Mouse (Mus musculus) intestine, postnatal 0 days (tissue): ENCODE results near the gene Cdca4. TPM values are rescaled to one million over a fixed set of nuclear protein-coding genes. Genes with fewer than 3 reads are reported as not detected.

Experiments
- ATAC-seq: fragments of 200-750 bp; cut with Nextera tagmentation; 2 replicates; pipeline ENCODE4 v1.8.0; 2017; ENCODE audit warnings: mild to moderate bottlenecking, moderate TSS enrichment, moderate library complexity
- H3K27ac ChIP-seq: fragments of 300-500 bp; sonication (generic); 2 replicates; pipeline ENCODE4 v1.5.1; 2014; ENCODE audit warnings: mild to moderate bottlenecking, low read depth, low read length, moderate library complexity
- H3K27me3 ChIP-seq: fragments of 300-500 bp; sonication (generic); replicated peaks from 2 replicates; pipeline ENCODE4 v1.6.1; 2014; ENCODE audit warnings: low read length, mixed read lengths; ENCODE audit not compliant: control insufficient read depth, insufficient read depth
- H3K36me3 ChIP-seq: fragments of 300-500 bp; sonication (generic); 2 replicates; pipeline ENCODE4 v1.6.1; 2014; ENCODE audit warnings: mild to moderate bottlenecking, moderate library complexity; ENCODE audit not compliant: control insufficient read depth, insufficient read depth
- H3K4me1 ChIP-seq: fragments of 300-500 bp; sonication (generic); replicated peaks from 2 replicates; pipeline ENCODE4 v1.6.1; 2014; ENCODE audit warnings: antibody characterized with exemption, low read length, mixed read lengths; ENCODE audit not compliant: control insufficient read depth, insufficient read depth
- H3K4me2 ChIP-seq: fragments of 300-500 bp; sonication (generic); replicated peaks from 2 replicates; pipeline ENCODE4 v1.6.1; 2014; ENCODE audit warnings: low read depth, mild to moderate bottlenecking, moderate library complexity
- H3K4me3 ChIP-seq: fragments of 300-500 bp; sonication (generic); 2 replicates; pipeline ENCODE4 v1.5.1; 2014; ENCODE audit warnings: low read depth, low read length
- H3K9ac ChIP-seq: fragments of 300-500 bp; sonication (generic); 2 replicates; pipeline ENCODE4 v1.6.1; 2014; ENCODE audit warnings: mild to moderate bottlenecking, low read depth, low read length
- H3K9me3 ChIP-seq: fragments of 300-500 bp; sonication (generic); 2 replicates; pipeline ENCODE4 v1.6.1; 2016; ENCODE audit warnings: mixed run types; ENCODE audit not compliant: control insufficient read depth
- CTCF ChIP-seq: sonication (generic); IDR thresholded peaks from 2 replicates; pipeline ENCODE4 v1.5.1; 2016; ENCODE audit warnings: low read depth, mild to moderate bottlenecking, control low read depth, antibody characterized with exemption, moderate library complexity
- WGBS: fragments of 180-500 bp; shearing (Covaris S2); extraction: QIAGEN DNeasy Blood & Tissue Kit; methylation state at CpG from one replicate; pipeline ENCODE4 v1.1.7; 2014; 5-methylcytosine and 5-hydroxymethylcytosine counted together
- polyA plus RNA-seq: library from polyadenylated mRNA; unstranded; fragments of >200 nt; fragmentation: Nextera tagmentation; extraction: Ambion mirVana; gene quantifications from 2 replicates; pipeline ENCODE4 v1.2.1, GENCODE M21; 2015

Cdca4 gene
- polyA plus RNA-seq, 1 experiment from 2014 or later, result 22.6 TPM

GRCm38 (mm10) chr12:112798716-112799115, 30.5 kb downstream of the Cdca4 start:
- 0 out of 2 replicates have a peak, but pooled peaks cover 5% of the 10 kb centered on the region for H3K4me1 ChIP-seq
- no peak overlapping the region for H3K9ac ChIP-seq
- H3K27me3 ChIP-seq, result peaks cover 17% of the 10 kb centered on the region
- no peak overlapping the region for H3K4me3 ChIP-seq
- H3K9me3 ChIP-seq, result no peaks in the 10 kb centered on the region
- H3K4me2 ChIP-seq, result no peak overlapping the region
- 60% methylated on average over 5 of the region's 5 CpGs for WGBS
- TF ChIP-seq CTCF, result no peak
- no peak overlapping the region for H3K27ac ChIP-seq
- no peak for ATAC-seq
- no peaks in the 10 kb centered on the region for H3K36me3 ChIP-seq

GRCm38 (mm10) chr12:112798332-112798681, 30.9 kb downstream of the Cdca4 start:
- 0 out of 2 replicates have a peak, but pooled peaks cover 5% of the 10 kb centered on the region for H3K4me1 ChIP-seq
- no peak overlapping the region for H3K9ac ChIP-seq
- peaks cover 17% of the 10 kb centered on the region for H3K27me3 ChIP-seq
- 23% methylated on average over 5 of the region's 5 CpGs for WGBS
- no peak for TF ChIP-seq CTCF
- ATAC-seq, result no peak
- no peaks in the 10 kb centered on the region for H3K9me3 ChIP-seq
- no peak overlapping the region for H3K27ac ChIP-seq
- no peaks in the 10 kb centered on the region for H3K36me3 ChIP-seq
- H3K4me2 ChIP-seq, result no peak overlapping the region
- H3K4me3 ChIP-seq, result no peak overlapping the region

DNA sequence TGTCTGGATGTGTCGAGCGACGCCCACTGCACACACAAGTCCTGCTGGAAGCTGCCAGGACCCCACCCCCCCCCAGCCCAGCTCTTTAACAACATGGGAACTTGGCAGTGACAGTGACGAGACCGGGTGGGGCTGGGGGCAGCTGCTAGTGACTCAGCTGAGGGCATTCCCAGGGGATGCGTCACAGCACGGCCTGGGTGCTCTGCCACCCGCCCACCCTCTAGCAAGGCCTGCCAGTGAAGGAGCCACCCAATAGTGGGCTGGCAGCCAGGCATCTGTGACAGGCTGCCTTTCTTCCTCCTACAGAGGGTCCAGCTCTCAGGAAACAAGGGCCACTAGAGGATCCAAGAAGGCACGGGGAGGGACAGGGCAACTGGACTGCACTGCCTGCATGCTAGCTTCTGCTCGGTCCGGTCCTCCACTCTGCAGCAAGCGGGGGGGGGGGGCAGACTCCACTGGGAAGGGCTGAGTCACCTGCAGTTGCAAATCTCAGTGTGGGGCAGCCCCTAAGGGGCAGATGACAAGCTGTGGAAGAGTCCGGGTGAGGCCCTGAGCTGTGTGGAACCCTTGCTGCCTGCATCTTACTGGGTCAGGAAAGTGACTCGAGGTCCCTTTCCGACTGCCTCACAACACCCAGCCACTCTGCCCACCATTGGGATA, 31.4 kb downstream of the Cdca4 start:
- Histone ChIP-seq H3K9ac (no peak overlapping the region), H3K4me1 (0 out of 2 replicates have a peak, but pooled peaks cover 5% of the 10 kb centered on the region), H3K36me3 (no peaks in the 10 kb centered on the region), H3K4me2 (no peak overlapping the region), H3K27me3 (peaks cover 17% of the 10 kb centered on the region), H3K4me3 (no peak overlapping the region), H3K27ac (no peak overlapping the region; the same call in 1 of the 2 replicates), H3K9me3 (no peaks in the 10 kb centered on the region)
- WGBS, result 38% methylated on average over 15 of the region's 15 CpGs
- ATAC-seq, result no peak
- TF ChIP-seq CTCF, result no peak

DNA sequence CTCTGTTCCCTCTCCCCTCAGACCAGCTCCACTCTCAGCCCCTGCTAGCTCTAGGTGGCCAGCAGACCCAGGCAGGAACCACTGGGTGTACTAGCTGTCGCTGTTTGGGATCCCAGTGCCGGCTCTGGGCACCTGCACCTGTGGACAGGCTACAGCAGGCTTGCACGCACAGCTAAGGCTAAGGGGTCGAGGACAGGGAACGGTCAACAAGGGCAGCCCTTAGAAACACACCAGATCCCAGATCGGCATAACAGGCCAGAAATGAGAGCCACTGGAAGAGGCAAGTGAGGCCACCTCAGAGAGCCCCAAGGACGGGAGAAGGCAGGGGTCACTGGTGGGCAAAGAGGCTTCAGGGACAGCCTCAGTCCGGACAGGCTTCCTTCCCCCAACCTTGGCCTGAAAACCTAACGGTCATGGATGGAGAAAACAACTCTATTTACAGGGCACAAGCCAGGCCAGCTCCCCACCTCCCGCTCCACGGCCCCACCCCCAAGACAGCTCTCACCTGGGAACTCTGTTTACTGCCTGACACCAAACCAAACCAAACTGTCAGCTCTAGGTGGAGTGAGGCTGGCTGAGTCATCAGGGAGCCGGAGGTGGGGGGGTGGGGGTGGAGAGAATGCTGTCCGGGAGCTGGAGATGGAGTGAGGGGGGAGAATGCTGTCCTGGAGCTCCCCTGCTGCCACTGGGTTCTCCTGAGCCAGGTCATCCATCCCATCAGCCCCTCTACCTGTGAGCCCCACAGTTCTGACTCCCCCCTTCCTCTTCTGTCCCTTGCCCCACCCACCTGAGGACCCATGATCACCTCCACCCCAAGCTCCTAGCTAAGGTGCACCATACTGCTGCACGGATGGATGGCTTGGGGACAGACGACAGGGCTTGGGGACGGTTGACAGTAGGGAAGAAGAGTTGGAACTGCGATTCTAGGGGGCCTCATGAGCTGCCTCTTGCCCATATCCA, 32.4 kb downstream of the Cdca4 start:
- no peaks in the 10 kb centered on the region for H3K36me3 ChIP-seq
- H3K4me2 ChIP-seq, result no peak overlapping the region
- WGBS, result 38% methylated on average over 17 of the region's 17 CpGs
- H3K4me1 ChIP-seq, result 0 out of 2 replicates have a peak, but pooled peaks cover 5% of the 10 kb centered on the region
- peaks cover 17% of the 10 kb centered on the region for H3K27me3 ChIP-seq
- ATAC-seq, result no peak
- H3K4me3 ChIP-seq, result no peak overlapping the region
- TF ChIP-seq CTCF, result no peak
- H3K9me3 ChIP-seq, result no peaks in the 10 kb centered on the region
- no peak overlapping the region for H3K9ac ChIP-seq
- H3K27ac ChIP-seq, result no peak overlapping the region

GRCm38 (mm10) chr12:112795466-112796104, 33.6 kb downstream of the Cdca4 start:
- Histone ChIP-seq H3K27ac (no peak overlapping the region), H3K36me3 (no peaks in the 10 kb centered on the region), H3K4me2 (peak overlapping the region; percentile 32), H3K9me3 (no peaks in the 10 kb centered on the region), H3K9ac (no peak overlapping the region), H3K4me3 (no peak overlapping the region), H3K27me3 (peaks cover 4% of the 10 kb centered on the region; the same call in 1 of the 2 replicates), H3K4me1 (0 out of 2 replicates have a peak, but pooled peaks cover 5% of the 10 kb centered on the region)
- no peak for ATAC-seq
- TF ChIP-seq CTCF, result no peak
- 33% methylated on average over 17 of the region's 18 CpGs for WGBS

DNA sequence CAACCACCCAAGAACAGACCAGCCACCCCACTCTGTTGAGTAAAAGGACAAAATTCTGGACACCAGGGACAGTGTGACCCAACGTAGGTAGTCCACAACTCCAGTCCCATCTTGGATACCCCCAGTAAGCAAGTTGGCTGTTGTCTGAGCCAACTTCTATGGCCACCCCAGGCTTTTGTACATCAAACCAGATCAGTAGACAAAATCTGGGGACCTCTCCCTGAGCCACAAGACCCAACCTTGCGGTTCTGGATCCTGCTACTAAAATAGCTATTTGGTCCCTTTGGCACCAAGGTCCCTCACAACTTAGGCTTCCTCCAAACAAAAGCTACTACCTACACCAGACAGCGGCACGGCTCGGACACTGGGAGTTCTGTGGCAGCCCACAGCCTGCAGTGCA, 34.2 kb downstream of the Cdca4 start:
- Histone ChIP-seq H3K4me3 (no peak overlapping the region), H3K27me3 (0 out of 2 replicates have a peak, but pooled peaks cover 3% of the 10 kb centered on the region), H3K4me2 (peak overlapping the region; percentile 32; the same call in 1 of the 2 replicates), H3K36me3 (no peaks in the 10 kb centered on the region), H3K9ac (no peak overlapping the region), H3K4me1 (0 out of 2 replicates have a peak, but pooled peaks cover 5% of the 10 kb centered on the region), H3K27ac (no peak overlapping the region), H3K9me3 (no peaks in the 10 kb centered on the region)
- TF ChIP-seq CTCF, result no peak
- ATAC-seq, result no peak
- WGBS, result 82% methylated on average over 5 of the region's 5 CpGs
